In the genomic region with DNA sequence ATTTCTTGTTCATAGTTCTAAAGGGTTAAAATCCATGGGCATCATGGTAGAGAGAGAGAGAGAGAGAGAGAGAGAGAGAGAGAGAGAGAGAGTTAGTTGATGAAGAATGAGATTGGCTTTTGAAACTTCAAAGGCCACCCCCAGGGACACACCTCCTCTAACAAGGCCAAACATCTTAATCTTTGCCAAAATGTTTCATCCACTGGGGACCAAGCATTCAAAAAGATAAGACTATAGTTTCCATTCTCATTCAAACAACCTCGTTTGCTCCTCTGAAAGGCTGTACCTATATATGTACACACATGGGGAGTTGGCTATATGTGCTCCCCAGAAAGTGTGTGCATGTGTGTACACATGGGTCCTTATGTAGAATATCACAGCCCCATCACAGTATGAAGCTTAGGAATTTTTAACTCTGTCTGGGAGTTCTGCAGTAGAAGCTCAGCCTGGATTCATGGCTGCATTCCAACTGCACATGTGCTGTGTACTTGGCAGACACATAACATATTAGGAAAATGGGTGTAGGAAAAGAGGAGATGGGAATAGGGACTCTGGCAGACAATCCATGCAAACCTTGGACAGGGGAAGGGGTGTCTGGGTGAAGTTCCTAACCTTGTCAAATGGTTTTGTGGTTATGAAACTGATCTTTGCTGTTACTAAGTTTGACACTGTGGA, we compare ENCODE assay signal across 11 mouse cellular contexts.
DNase-seq lines count a peak whose midpoint lies in the region; ATAC-seq and TF ChIP-seq lines count a peak whose summit lies in the region.
"Had no signal": no experiment of that assay in that cellular context is flagged by ENCODE, and none has a peak within 500 bp of the region (broad histone marks: within the 10 kb centered on the region; RNA-seq: fewer than 3 reads in every experiment).

No protein-coding gene starts in this region.

- no peak overlapping the region for H3K4me3 ChIP-seq in hindbrain, embryonic 14.5 days (replicated peaks; ENCODE audit: low read length)
- no peak overlapping the region for H3K4me3 ChIP-seq in hindbrain, embryonic 13.5 days
- H3K4me3 ChIP-seq in intestine, postnatal 0 days (ENCODE audit: low read depth, low read length) = no peak overlapping the region
- H3K4me3 ChIP-seq: neural tube, embryonic 15.5 days; stomach, embryonic 15.5 days had no signal

- TF ChIP-seq CTCF in intestine, postnatal 0 days (IDR thresholded peaks at IDR 0.05; ENCODE audit: low read depth) = no peak

- H3K36me3 ChIP-seq in hindbrain, embryonic 14.5 days (replicated peaks; ENCODE audit: control insufficient read depth, insufficient read depth) = no peaks in the 10 kb centered on the region
- H3K36me3 ChIP-seq in hindbrain, embryonic 13.5 days = no peaks in the 10 kb centered on the region
- H3K36me3 ChIP-seq in intestine, postnatal 0 days (ENCODE audit: control insufficient read depth, insufficient read depth) = no peaks in the 10 kb centered on the region
- H3K36me3 ChIP-seq: neural tube, embryonic 15.5 days; stomach, embryonic 15.5 days had no signal

- no peak overlapping the region for H3K27ac ChIP-seq in hindbrain, embryonic 14.5 days
- no peak overlapping the region for H3K27ac ChIP-seq in hindbrain, embryonic 13.5 days
- H3K27ac ChIP-seq in intestine, postnatal 0 days (ENCODE audit: low read depth, low read length) = no peak overlapping the region
- H3K27ac ChIP-seq: macrophage; neural tube, embryonic 15.5 days; stomach, embryonic 15.5 days had no signal

- ATAC-seq in hindbrain, embryonic 14.5 days (ENCODE audit: low FRiP score) = no peak
- no peak for ATAC-seq in hindbrain, embryonic 13.5 days (ENCODE audit: low FRiP score)
- ATAC-seq in intestine, postnatal 0 days = no peak

- WGBS in hindbrain, embryonic 14.5 days = 66% methylated on average over 1 of the region's 1 CpGs
- 76% methylated on average over 1 of the region's 1 CpGs for WGBS in hindbrain, embryonic 13.5 days
- WGBS in intestine, postnatal 0 days = 66% methylated on average over 1 of the region's 1 CpGs

- H3K4me2 ChIP-seq in hindbrain, embryonic 14.5 days (replicated peaks) = no peak overlapping the region
- H3K4me2 ChIP-seq in hindbrain, embryonic 13.5 days = no peak overlapping the region
- no peak overlapping the region for H3K4me2 ChIP-seq in intestine, postnatal 0 days (replicated peaks; ENCODE audit: low read depth)
- H3K4me2 ChIP-seq: neural tube, embryonic 15.5 days; stomach, embryonic 15.5 days had no signal

- no peak overlapping the region for H3K9ac ChIP-seq in hindbrain, embryonic 14.5 days
- no peak overlapping the region for H3K9ac ChIP-seq in hindbrain, embryonic 13.5 days
- H3K9ac ChIP-seq in intestine, postnatal 0 days (ENCODE audit: low read depth, low read length) = no peak overlapping the region
- H3K9ac ChIP-seq: neural tube, embryonic 15.5 days; stomach, embryonic 15.5 days had no signal

- H3K4me1 ChIP-seq in hindbrain, embryonic 14.5 days (replicated peaks; ENCODE audit: control insufficient read depth, insufficient read depth, low read length) = 0 out of 2 replicates have a peak, but pooled peaks cover 6% of the 10 kb centered on the region
- H3K4me1 ChIP-seq in hindbrain, embryonic 13.5 days (replicated peaks) = peaks cover 18% of the 10 kb centered on the region
- H3K4me1 ChIP-seq in intestine, postnatal 0 days (replicated peaks; ENCODE audit: control insufficient read depth, insufficient read depth, low read length) = no peaks in the 10 kb centered on the region
- H3K4me1 ChIP-seq: stomach, embryonic 15.5 days had no signal

- DNase-seq in hindbrain, embryonic 14.5 days (ENCODE audit: low spot score) = peak; percentile 57
- peak; percentile 27 for DNase-seq in adrenal gland, adult 8-10 months
- peak; percentile 49 to 61 for DNase-seq in adrenal gland, postnatal 36 days
- DNase-seq in layer of hippocampus, adult 9-11 months = peak; percentile 63
- no peak for DNase-seq in testis, postnatal 14 days (ENCODE audit: low spot score)
- DNase-seq: gastrocnemius, postnatal 36 days had no signal

- H3K9me3 ChIP-seq in hindbrain, embryonic 14.5 days (ENCODE audit: control insufficient read depth, low read length) = no peaks in the 10 kb centered on the region
- no peaks in the 10 kb centered on the region for H3K9me3 ChIP-seq in hindbrain, embryonic 13.5 days
- no peaks in the 10 kb centered on the region for H3K9me3 ChIP-seq in intestine, postnatal 0 days (ENCODE audit: control insufficient read depth)
- H3K9me3 ChIP-seq: neural tube, embryonic 15.5 days; stomach, embryonic 15.5 days had no signal

- H3K27me3 ChIP-seq in hindbrain, embryonic 14.5 days (ENCODE audit: control insufficient read depth, insufficient read depth, low read length) = no peaks in the 10 kb centered on the region
- H3K27me3 ChIP-seq in hindbrain, embryonic 13.5 days = no peaks in the 10 kb centered on the region
- no peaks in the 10 kb centered on the region for H3K27me3 ChIP-seq in intestine, postnatal 0 days (replicated peaks; ENCODE audit: control insufficient read depth, insufficient read depth, low read length)
- H3K27me3 ChIP-seq: neural tube, embryonic 15.5 days; stomach, embryonic 15.5 days had no signal
